Mouse (Mus musculus) stomach, postnatal 0 days (tissue): Measurements from ENCODE around the gene Ntf5. TPM values are rescaled to one million over a fixed set of nuclear protein-coding genes. Genes with fewer than 3 reads are reported as not detected.
"Not testable (repeated sequence)": the region's sequence is repeated elsewhere in the genome, so short reads cannot be mapped to it uniquely, and the experiment has no call there.

Experiments used
- ATAC-seq: fragments of 200-750 bp; cut with Nextera tagmentation; 2 replicates; pipeline ENCODE4 v1.8.0; 2017; ENCODE audit not compliant: low FRiP score, low TSS enrichment
- DNase-seq: peaks from one replicate; pipeline ENCODE4 v3.0.0-alpha.2; 2016; ENCODE audit warnings: low spot score
- H3K27ac ChIP-seq: fragments of 300-500 bp; sonication (generic); replicated peaks from 2 replicates; pipeline ENCODE4 v1.5.1; 2014; ENCODE audit warnings: mild to moderate bottlenecking, control low read depth
- H3K27me3 ChIP-seq: fragments of 300-500 bp; sonication (generic); 2 replicates; pipeline ENCODE4 v1.6.1; 2014; ENCODE audit warnings: low read length; ENCODE audit not compliant: control insufficient read depth, insufficient read depth
- H3K36me3 ChIP-seq: fragments of 300-500 bp; sonication (generic); 2 replicates; pipeline ENCODE4 v1.6.1; 2014; ENCODE audit warnings: low read length, mixed read lengths; ENCODE audit not compliant: control insufficient read depth, insufficient read depth
- H3K4me1 ChIP-seq: fragments of 300-500 bp; sonication (generic); replicated peaks from 2 replicates; pipeline ENCODE4 v1.6.1; 2014; ENCODE audit warnings: antibody characterized with exemption; ENCODE audit not compliant: control insufficient read depth, insufficient read depth
- H3K4me2 ChIP-seq: fragments of 300-500 bp; sonication (generic); replicated peaks from 2 replicates; pipeline ENCODE4 v1.6.1; 2014; ENCODE audit warnings: low read depth, mild to moderate bottlenecking, control low read depth, moderate library complexity
- H3K4me3 ChIP-seq: fragments of 300-500 bp; sonication (generic); 2 replicates; pipeline ENCODE4 v1.5.1; 2014; ENCODE audit warnings: low read depth, low read length, control low read depth
- H3K9ac ChIP-seq: fragments of 300-500 bp; sonication (generic); 2 replicates; pipeline ENCODE4 v1.6.1; 2014; ENCODE audit warnings: mild to moderate bottlenecking, low read length, control low read depth, mixed read lengths
- H3K9me3 ChIP-seq: fragments of 300-500 bp; sonication (generic); 2 replicates; pipeline ENCODE4 v1.6.1; 2016; ENCODE audit warnings: low read length; ENCODE audit not compliant: control insufficient read depth
- CTCF ChIP-seq: IDR thresholded peaks from 2 replicates; pipeline ENCODE4 v1.5.1; 2016; ENCODE audit warnings: antibody characterized with exemption, low read depth, mild to moderate bottlenecking, moderate library complexity
- EP300 ChIP-seq: optimal IDR thresholded peaks from 2 replicates; pipeline ENCODE3; 2016; ENCODE audit warnings: antibody characterized with exemption
- WGBS: fragments of 180-500 bp; shearing (Covaris S2); extraction: QIAGEN DNeasy Blood & Tissue Kit; methylation state at CpG from one replicate; pipeline ENCODE4 v1.1.7; 2014; 5-methylcytosine and 5-hydroxymethylcytosine counted together
- polyA plus RNA-seq: library from polyadenylated mRNA; unstranded; fragments of >200 nt; fragmentation: Nextera tagmentation; extraction: Ambion mirVana; gene quantifications from 2 replicates; pipeline ENCODE4 v1.2.1, GENCODE M21; 2015

Gene Ntf5
- polyA plus RNA-seq, 1 experiment from 2014 or later: 1.5 TPM

- H3K27me3 ChIP-seq: no peaks in the 10 kb centered on the region
- ATAC-seq: no peak
- H3K9me3 ChIP-seq: no peaks in the 10 kb centered on the region
- 81% methylated on average over 4 of the region's 4 CpGs for WGBS
- peaks cover 11% of the 10 kb centered on the region for H3K4me1 ChIP-seq
- peaks cover 4% of the 10 kb centered on the region; the same call in 1 of the 2 replicates for H3K36me3 ChIP-seq
- no peak for DNase-seq
- no peak overlapping the region for H3K4me2 ChIP-seq
- no peak overlapping the region for H3K9ac ChIP-seq
- H3K27ac ChIP-seq: no peak overlapping the region
- H3K4me3 ChIP-seq: no peak overlapping the region
- no peak for TF ChIP-seq EP300
- TF ChIP-seq CTCF: no peak
These were observed 48.8 kb downstream of the Ntf5 start for GRCm38 (mm10) chr7:45462325-45462724.

GRCm38 (mm10) chr7:45462868-45463267 is 49.4 kb downstream of the Ntf5 start:
- ATAC-seq: not testable (repeated sequence)
- WGBS: 69% methylated on average over 4 of the region's 4 CpGs

GRCm38 (mm10) chr7:45463987-45464778 is 50.7 kb downstream of the Ntf5 start:
- H3K9me3 ChIP-seq: no peaks in the 10 kb centered on the region
- peaks cover 11% of the 10 kb centered on the region for H3K4me1 ChIP-seq
- DNase-seq: no peak
- WGBS: 89% methylated on average over 7 of the region's 7 CpGs
- TF ChIP-seq EP300 (no peak), CTCF (no peak)
- no peak overlapping the region for H3K4me3 ChIP-seq
- H3K9ac ChIP-seq: no peak overlapping the region
- ATAC-seq: no peak
- H3K27ac ChIP-seq: no peak overlapping the region
- H3K36me3 ChIP-seq: no peaks in the 10 kb centered on the region
- H3K4me2 ChIP-seq: no peak overlapping the region
- no peaks in the 10 kb centered on the region for H3K27me3 ChIP-seq

More at GRCm38 (mm10) chr7:45462868-45463267, 49.4 kb downstream of the Ntf5 start:
- peak; percentile 37; the same call in 1 of the 2 replicates for TF ChIP-seq CTCF
- not testable (repeated sequence) for H3K27me3 ChIP-seq, H3K4me2 ChIP-seq, DNase-seq, H3K9ac ChIP-seq, H3K9me3 ChIP-seq, H3K36me3 ChIP-seq, H3K4me3 ChIP-seq, H3K27ac ChIP-seq
- H3K4me1 ChIP-seq: peaks cover 11% of the 10 kb centered on the region

GRCm38 (mm10) chr7:45465112-45465511 is 51.6 kb downstream of the Ntf5 start:
- TF ChIP-seq CTCF (no peak), EP300 (no peak)
- H3K27me3 ChIP-seq: no peaks in the 10 kb centered on the region
- H3K4me2 ChIP-seq: no peak overlapping the region
- 93% methylated on average over 12 of the region's 12 CpGs for whole genome bisulfite sequencing
- H3K9ac ChIP-seq: no peak overlapping the region
- peaks cover 11% of the 10 kb centered on the region for H3K4me1 ChIP-seq
- DNase-seq (no peak), ATAC-seq (no peak)
- no peaks in the 10 kb centered on the region for H3K9me3 ChIP-seq
- H3K4me3 ChIP-seq: no peak overlapping the region
- H3K36me3 ChIP-seq: no peaks in the 10 kb centered on the region
- no peak overlapping the region for H3K27ac ChIP-seq

GRCm38 (mm10) chr7:45465549-45465948 is 52.1 kb downstream of the Ntf5 start:
- Histone ChIP-seq H3K4me2 (peak overlapping the region; percentile 87), H3K9ac (no peak overlapping the region; the same call in 1 of the 2 replicates), H3K36me3 (no peaks in the 10 kb centered on the region), H3K4me3 (no peak overlapping the region), H3K27ac (no peak overlapping the region), H3K4me1 (peaks cover 7% of the 10 kb centered on the region), H3K27me3 (no peaks in the 10 kb centered on the region), H3K9me3 (no peaks in the 10 kb centered on the region)
- WGBS: 77% methylated on average over 9 of the region's 9 CpGs
- peak; percentile 19 for DNase-seq
- no peak for TF ChIP-seq EP300
- TF ChIP-seq CTCF: peak; percentile 36
- no peak for ATAC-seq
